Mouse (Mus musculus) intestine, embryonic 16.5 days (tissue): ENCODE data around the gene Pga5. TPM values are rescaled to one million over a fixed set of nuclear protein-coding genes. Genes with fewer than 3 reads are reported as not detected.
A peak's percentile ranks its signal among the peaks of the same experiment; 100 is the strongest.

Experiments used
- ATAC-seq: fragments of 200-750 bp; cut with Nextera tagmentation; 2 replicates; pipeline ENCODE4 v1.8.0; 2017; ENCODE audit warnings: moderate TSS enrichment, moderate library complexity
- H3K27ac ChIP-seq: fragments of 300-500 bp; sonication (generic); 2 replicates; pipeline ENCODE4 v1.5.1; 2014; ENCODE audit warnings: mild to moderate bottlenecking, low read length
- H3K27me3 ChIP-seq: fragments of 300-500 bp; sonication (generic); replicated peaks from 2 replicates; pipeline ENCODE4 v1.6.1; 2014; ENCODE audit warnings: low read length, control low read depth, mixed read lengths; ENCODE audit not compliant: control insufficient read depth, insufficient read depth
- H3K36me3 ChIP-seq: fragments of 300-500 bp; sonication (generic); 2 replicates; pipeline ENCODE4 v1.6.1; 2014; ENCODE audit warnings: low read length, control low read depth; ENCODE audit not compliant: control insufficient read depth, insufficient read depth
- H3K4me1 ChIP-seq: fragments of 300-500 bp; sonication (generic); 2 replicates; pipeline ENCODE4 v1.6.1; 2014; ENCODE audit warnings: low read length, control low read depth, mixed read lengths; ENCODE audit not compliant: control insufficient read depth, insufficient read depth
- H3K4me2 ChIP-seq: fragments of 300-500 bp; sonication (generic); 2 replicates; pipeline ENCODE4 v1.6.1; 2014; ENCODE audit warnings: low read depth, low read length, control low read depth
- H3K4me3 ChIP-seq: fragments of 300-500 bp; sonication (generic); 2 replicates; pipeline ENCODE4 v1.5.1; 2014; ENCODE audit warnings: mild to moderate bottlenecking, low read length
- H3K9ac ChIP-seq: fragments of 300-500 bp; sonication (generic); 2 replicates; pipeline ENCODE4 v1.6.1; 2014; ENCODE audit warnings: low read depth, low read length
- H3K9me3 ChIP-seq: fragments of 300-500 bp; sonication (generic); 2 replicates; pipeline ENCODE4 v1.6.1; 2016; ENCODE audit warnings: low read length, control low read depth; ENCODE audit not compliant: control insufficient read depth
- WGBS: fragments of 180-500 bp; shearing (Covaris S2); extraction: QIAGEN DNeasy Blood & Tissue Kit; methylation state at CpG from one replicate; pipeline ENCODE4 v1.1.7; 2014; 5-methylcytosine and 5-hydroxymethylcytosine counted together
- polyA plus RNA-seq: library from polyadenylated mRNA; unstranded; fragments of >200 nt; fragmentation: Nextera tagmentation; extraction: Ambion mirVana; gene quantifications from 2 replicates; pipeline ENCODE4 v1.2.1, GENCODE M21; 2015

Gene Pga5
- polyA plus RNA-seq, 1 experiment from 2014 or later = 0.78 TPM

- Histone ChIP-seq H3K4me2 (no peak overlapping the region), H3K4me3 (no peak overlapping the region), H3K9me3 (no peaks in the 10 kb centered on the region), H3K27ac (no peak overlapping the region), H3K4me1 (peaks cover 63% of the 10 kb centered on the region), H3K27me3 (no peaks in the 10 kb centered on the region), H3K9ac (no peak overlapping the region), H3K36me3 (no peaks in the 10 kb centered on the region)
- WGBS = 84% methylated on average over 10 of the region's 10 CpGs
- ATAC-seq = no peak
These were observed 16.2 kb upstream of the Pga5 start for GRCm38 (mm10) chr19:10693926-10694682.

DNA sequence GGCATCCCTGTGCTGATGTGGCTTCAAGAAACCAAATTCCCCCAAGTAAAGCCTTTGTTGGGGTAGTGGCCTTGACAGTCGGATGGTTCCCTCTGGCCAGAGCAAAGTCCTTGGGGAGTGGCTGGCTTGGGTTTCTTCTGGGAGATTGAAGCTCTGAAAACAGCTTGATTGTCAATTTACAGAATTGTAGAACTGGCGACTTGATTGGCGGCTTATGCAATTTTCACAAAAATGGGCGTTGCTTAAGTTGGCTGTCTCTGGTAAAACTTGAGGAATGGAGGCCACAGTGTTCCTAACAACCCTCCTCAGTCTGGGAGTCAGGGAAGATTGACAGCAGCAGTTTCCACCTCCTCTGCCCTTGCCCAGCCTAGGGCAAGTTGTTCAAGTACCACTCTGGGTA, 14.5 kb upstream of the Pga5 start:
- no peak overlapping the region for H3K4me2 ChIP-seq
- no peak overlapping the region for H3K9ac ChIP-seq
- no peaks in the 10 kb centered on the region for H3K9me3 ChIP-seq
- 69% methylated on average over 4 of the region's 4 CpGs for WGBS
- H3K27me3 ChIP-seq = no peaks in the 10 kb centered on the region
- H3K36me3 ChIP-seq = no peaks in the 10 kb centered on the region
- peak overlapping the region; percentile 80 for H3K27ac ChIP-seq
- H3K4me1 ChIP-seq = peaks cover 54% of the 10 kb centered on the region
- H3K4me3 ChIP-seq = no peak overlapping the region
- no peak for ATAC-seq

GRCm38 (mm10) chr19:10691660-10692059, 13.8 kb upstream of the Pga5 start:
- Histone ChIP-seq H3K4me1 (peaks cover 48% of the 10 kb centered on the region), H3K27ac (peak overlapping the region; percentile 80), H3K27me3 (no peaks in the 10 kb centered on the region), H3K36me3 (no peaks in the 10 kb centered on the region), H3K9ac (peak overlapping the region; percentile 5; the same call in 1 of the 2 replicates), H3K9me3 (no peaks in the 10 kb centered on the region), H3K4me3 (no peak overlapping the region), H3K4me2 (no peak overlapping the region)
- 72% methylated on average over 3 of the region's 3 CpGs for WGBS
- no peak for ATAC-seq

GRCm38 (mm10) chr19:10691121-10691520, 13.2 kb upstream of the Pga5 start:
- ATAC-seq = no peak
- Histone ChIP-seq H3K27me3 (no peaks in the 10 kb centered on the region), H3K36me3 (no peaks in the 10 kb centered on the region), H3K9ac (peak overlapping the region; percentile 25; the same call in 1 of the 2 replicates), H3K27ac (peak overlapping the region; percentile 97), H3K9me3 (no peaks in the 10 kb centered on the region), H3K4me2 (no peak overlapping the region), H3K4me3 (no peak overlapping the region), H3K4me1 (peaks cover 46% of the 10 kb centered on the region)
- 90% methylated on average over 4 of the region's 4 CpGs for WGBS

DNA sequence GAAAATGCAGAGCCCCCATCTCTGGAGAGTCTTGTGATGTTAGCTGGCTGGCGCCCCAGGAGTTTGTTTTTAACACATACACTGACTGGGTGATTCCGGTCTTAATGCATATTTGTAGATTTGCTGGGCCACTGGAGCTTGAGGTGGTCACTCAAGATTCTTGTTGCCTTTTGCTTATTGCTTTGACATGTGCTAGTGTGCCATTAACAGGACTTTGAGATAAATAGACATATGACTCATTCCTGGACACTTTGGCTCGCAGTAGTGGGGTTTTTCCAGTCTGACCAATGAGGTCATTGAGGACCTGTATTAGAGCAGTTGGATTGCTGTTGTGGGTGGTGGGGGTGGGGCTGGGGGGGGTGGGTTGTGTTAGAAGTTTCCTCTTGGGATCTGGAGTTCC, 12.5 kb upstream of the Pga5 start:
- no peak for ATAC-seq
- peak overlapping the region; percentile 79; the same call in 1 of the 2 replicates for H3K4me3 ChIP-seq
- no peaks in the 10 kb centered on the region for H3K36me3 ChIP-seq
- H3K4me1 ChIP-seq = peaks cover 39% of the 10 kb centered on the region
- peak overlapping the region; percentile 25; the same call in 1 of the 2 replicates for H3K9ac ChIP-seq
- 51% methylated on average over 3 of the region's 3 CpGs for WGBS
- H3K4me2 ChIP-seq = peak overlapping the region; percentile 73
- no peaks in the 10 kb centered on the region for H3K27me3 ChIP-seq
- peak overlapping the region; percentile 97 for H3K27ac ChIP-seq
- H3K9me3 ChIP-seq = no peaks in the 10 kb centered on the region

GRCm38 (mm10) chr19:10689470-10690166, 11.7 kb upstream of the Pga5 start:
- Histone ChIP-seq H3K4me1 (peaks cover 36% of the 10 kb centered on the region), H3K9me3 (no peaks in the 10 kb centered on the region), H3K4me2 (peak overlapping the region; percentile 73), H3K9ac (peak overlapping the region; percentile 90), H3K4me3 (peak overlapping the region; percentile 79), H3K27ac (peak overlapping the region; percentile 97), H3K36me3 (no peaks in the 10 kb centered on the region), H3K27me3 (no peaks in the 10 kb centered on the region)
- WGBS = 41% methylated on average over 5 of the region's 5 CpGs
- no peak for ATAC-seq

DNA sequence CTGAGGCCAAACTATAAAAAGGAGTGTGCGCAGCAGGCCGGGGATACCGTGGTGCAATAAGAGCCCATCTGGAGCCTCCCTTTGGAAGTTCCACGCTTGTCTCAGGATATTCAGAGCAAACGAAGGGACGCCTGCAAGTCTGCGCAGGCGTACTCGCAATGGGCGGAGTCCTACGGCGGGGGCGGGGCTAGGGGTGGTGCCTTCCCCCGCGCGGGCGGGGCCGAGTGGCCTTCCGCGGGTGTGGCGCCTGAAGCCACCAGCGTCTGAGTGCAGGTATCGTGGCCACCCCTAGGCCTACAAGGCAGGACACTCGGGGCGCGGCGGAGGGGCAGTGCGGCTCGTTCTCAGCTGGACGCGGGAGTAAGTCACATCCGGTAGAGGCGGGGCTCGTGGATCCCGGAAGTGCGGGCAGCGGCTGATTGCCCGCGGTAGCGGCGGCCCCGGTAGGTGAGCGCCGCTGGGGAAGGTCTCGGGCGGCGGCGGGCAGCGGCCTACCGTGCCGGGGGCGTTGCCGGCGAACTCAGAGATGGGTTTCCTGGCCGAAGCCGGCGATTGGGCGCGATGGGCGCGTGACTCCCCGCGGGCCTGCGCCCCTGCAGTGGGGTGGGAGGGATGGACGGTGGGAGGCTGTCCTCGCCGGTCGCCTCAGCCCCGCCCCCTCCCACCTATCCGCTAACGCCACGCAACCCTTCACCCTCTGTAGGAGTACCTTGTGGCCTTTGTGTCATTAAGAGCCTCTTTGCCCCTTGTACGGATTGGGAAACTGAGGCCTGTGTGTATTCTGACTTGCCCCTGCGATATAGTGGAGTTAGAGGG, 10.9 kb upstream of the Pga5 start, which contains the start of gene Vps37c:
Gene Vps37c (plus strand): TSS at position 199 of the 816 bp plus-strand sequence.
- no peaks in the 10 kb centered on the region for H3K36me3 ChIP-seq
- peak; percentile 92 for ATAC-seq
- peak within 1 kb of the TSS; percentile 79 for H3K4me3 ChIP-seq
- peak within 1 kb of the TSS; percentile 90 for H3K9ac ChIP-seq
- H3K9me3 ChIP-seq = no peaks in the 10 kb centered on the region
- under 1% methylated on average over 74 of the region's 74 CpGs for WGBS
- no peaks in the 10 kb centered on the region for H3K27me3 ChIP-seq
- peak within 1 kb of the TSS; percentile 97 for H3K27ac ChIP-seq
- H3K4me1 ChIP-seq = peaks cover 36% of the 10 kb centered on the region
- H3K4me2 ChIP-seq = peak within 1 kb of the TSS; percentile 73

DNA sequence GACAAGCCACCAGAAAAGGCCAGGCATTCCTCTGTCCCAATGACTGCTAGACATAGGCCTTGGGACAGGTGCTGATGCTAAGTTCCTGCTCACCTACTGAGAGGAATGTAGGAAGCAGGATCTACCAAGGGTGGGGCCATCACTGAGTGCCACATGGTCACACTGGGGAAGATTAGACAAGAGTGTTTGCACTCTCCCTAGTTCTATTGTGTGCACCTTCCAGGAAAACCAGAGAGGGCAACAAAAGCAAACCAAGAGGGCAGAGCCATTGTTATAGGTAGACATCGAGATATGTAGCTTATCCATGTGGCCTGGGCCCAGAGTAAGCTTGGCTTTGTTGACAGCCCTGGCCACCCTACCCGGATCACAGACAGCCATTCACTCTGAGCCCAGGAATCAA, 7.9 kb upstream of the Pga5 start:
- ATAC-seq = no peak
- no peak overlapping the region for H3K9ac ChIP-seq

GRCm38 (mm10) chr19:10685081-10685480, 7.2 kb upstream of the Pga5 start:
- Histone ChIP-seq H3K4me2 (no peak overlapping the region), H3K4me3 (no peak overlapping the region), H3K36me3 (no peaks in the 10 kb centered on the region), H3K27me3 (no peaks in the 10 kb centered on the region), H3K27ac (no peak overlapping the region), H3K4me1 (peaks cover 14% of the 10 kb centered on the region), H3K9me3 (no peaks in the 10 kb centered on the region), H3K9ac (no peak overlapping the region)
- ATAC-seq = no peak
- 90% methylated on average over 9 of the region's 9 CpGs for WGBS

More for the DNA sequence above, 7.9 kb upstream of the Pga5 start:
- no peak overlapping the region for H3K4me3 ChIP-seq
- H3K4me2 ChIP-seq = no peak overlapping the region
- no peaks in the 10 kb centered on the region for H3K27me3 ChIP-seq
- H3K36me3 ChIP-seq = no peaks in the 10 kb centered on the region
- no peaks in the 10 kb centered on the region for H3K9me3 ChIP-seq
- no peak overlapping the region for H3K27ac ChIP-seq
- 58% methylated on average over 2 of the region's 2 CpGs for WGBS
- H3K4me1 ChIP-seq = peaks cover 18% of the 10 kb centered on the region
